Mouse (Mus musculus): ENCODE measurements around the gene Cpd. TPM values are rescaled to one million over a fixed set of nuclear protein-coding genes. Genes with fewer than 3 reads are reported as not detected.

Gene Cpd
- polyA plus RNA-seq, 1 experiment from 2014 or later = 5.9 TPM

DNA sequence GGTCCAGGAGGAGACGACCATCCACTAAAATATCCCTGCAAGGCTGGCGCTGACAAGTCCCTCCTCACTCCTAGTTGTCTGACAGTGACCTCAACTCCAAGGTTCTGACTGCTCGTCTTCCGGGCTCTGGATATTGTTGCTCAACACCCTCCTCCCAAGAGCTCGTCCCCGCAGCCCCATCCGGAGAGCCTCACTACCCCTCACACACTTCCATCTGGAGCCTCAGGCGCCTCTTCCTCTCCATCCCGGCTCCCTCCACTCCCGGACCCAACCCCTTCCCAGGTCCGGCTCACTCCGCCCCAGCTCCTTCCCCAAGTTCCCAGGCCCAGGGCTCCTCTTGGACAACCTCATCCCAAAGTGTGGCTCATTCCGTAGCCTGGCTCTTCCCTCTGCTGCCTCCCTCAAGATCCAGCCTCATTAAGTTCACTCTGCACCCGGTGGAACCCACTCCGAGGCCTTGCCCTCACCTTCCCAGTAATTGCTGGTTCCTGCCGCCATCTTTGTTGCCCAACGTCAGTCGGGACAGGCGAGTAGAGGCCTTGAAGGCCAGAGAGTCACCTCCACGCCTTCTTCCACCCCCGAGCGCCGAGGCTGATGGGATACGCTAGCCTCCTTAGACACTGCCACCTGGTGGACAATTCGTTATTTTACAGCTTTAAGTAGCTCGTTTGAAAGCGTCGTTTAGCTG, 83.6 kb downstream of the Cpd start, which contains the start of gene Gosr1:
Gene Gosr1, minus strand, starts transcription at position 527 of the 688 bp plus-strand sequence.
- peak within 1 kb of the TSS; percentile 94 for H3K27ac ChIP-seq (replicated peaks)
- peak within 1 kb of the TSS; percentile 93 for H3K4me3 ChIP-seq
- H3K9me3 ChIP-seq = no peaks in the 10 kb centered on the region
- peak within 1 kb of the TSS; percentile 81 for H3K4me2 ChIP-seq
- peak within 1 kb of the TSS; percentile 96 for H3K9ac ChIP-seq
- under 1% methylated on average over 28 of the region's 28 CpGs for WGBS
- H3K36me3 ChIP-seq = peaks cover 26% of the 10 kb centered on the region
- peak; percentile 97 for ATAC-seq (ENCODE audit: low read depth)
- H3K27me3 ChIP-seq = peaks cover 5% of the 10 kb centered on the region; the same call in 1 of the 2 replicates
- H3K4me1 ChIP-seq (replicated peaks) = peaks cover 9% of the 10 kb centered on the region

DNA sequence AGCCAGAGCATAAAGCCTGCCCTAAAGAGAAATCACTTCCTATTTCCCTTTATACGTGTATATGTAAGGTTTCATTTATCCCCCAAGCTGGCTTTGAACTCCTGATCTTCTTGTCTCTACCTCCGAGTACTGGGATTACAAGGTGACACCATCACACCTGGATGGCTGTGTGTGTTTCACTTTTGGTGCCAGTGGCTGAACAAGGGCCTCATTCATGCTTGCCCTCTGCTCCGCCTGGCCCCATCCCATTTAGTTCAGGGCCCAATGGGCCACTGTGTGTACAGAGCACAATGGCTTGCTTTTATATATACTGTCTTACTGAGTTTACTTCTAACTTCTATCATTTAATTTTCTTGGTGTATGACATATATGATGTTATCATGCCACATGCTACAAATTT, 94.5 kb downstream of the Cpd start:
- H3K9ac ChIP-seq = no peak overlapping the region
- ATAC-seq (ENCODE audit: low read depth) = no peak
- no peak overlapping the region for H3K4me2 ChIP-seq
- WGBS = 89% methylated on average over 3 of the region's 3 CpGs
- no peaks in the 10 kb centered on the region for H3K27me3 ChIP-seq
- H3K4me1 ChIP-seq (replicated peaks) = no peaks in the 10 kb centered on the region
- H3K9me3 ChIP-seq = no peaks in the 10 kb centered on the region
- no peak overlapping the region for H3K4me3 ChIP-seq
- peaks cover 77% of the 10 kb centered on the region for H3K36me3 ChIP-seq
- no peak overlapping the region for H3K27ac ChIP-seq (replicated peaks)

DNA sequence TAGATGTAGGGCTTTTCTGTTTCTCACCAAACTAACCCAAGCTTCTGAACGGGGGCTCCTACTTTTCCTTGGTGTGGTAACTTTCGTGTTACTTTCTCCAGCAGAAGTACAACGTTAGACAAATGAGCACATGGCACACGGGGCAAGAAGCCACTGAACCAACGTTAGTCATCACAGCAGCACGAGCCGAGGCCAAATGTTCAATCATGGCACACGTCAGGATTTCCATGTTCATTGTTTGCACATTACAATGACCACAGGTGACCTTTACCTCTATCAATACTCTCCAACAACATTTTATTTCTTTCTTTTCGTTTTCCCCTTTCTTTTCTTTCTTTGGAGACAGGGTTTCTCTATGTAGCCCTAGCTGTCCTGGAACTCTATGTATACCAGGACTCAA, 98.0 kb downstream of the Cpd start:
- Histone ChIP-seq H3K9me3 (no peaks in the 10 kb centered on the region), H3K27ac (replicated peaks) (no peak overlapping the region), H3K4me3 (no peak overlapping the region), H3K4me2 (no peak overlapping the region), H3K27me3 (no peaks in the 10 kb centered on the region), H3K4me1 (replicated peaks) (no peaks in the 10 kb centered on the region), H3K9ac (no peak overlapping the region), H3K36me3 (peaks cover 77% of the 10 kb centered on the region)
- no peak for ATAC-seq (ENCODE audit: low read depth)
- 96% methylated on average over 9 of the region's 9 CpGs for WGBS

DNA sequence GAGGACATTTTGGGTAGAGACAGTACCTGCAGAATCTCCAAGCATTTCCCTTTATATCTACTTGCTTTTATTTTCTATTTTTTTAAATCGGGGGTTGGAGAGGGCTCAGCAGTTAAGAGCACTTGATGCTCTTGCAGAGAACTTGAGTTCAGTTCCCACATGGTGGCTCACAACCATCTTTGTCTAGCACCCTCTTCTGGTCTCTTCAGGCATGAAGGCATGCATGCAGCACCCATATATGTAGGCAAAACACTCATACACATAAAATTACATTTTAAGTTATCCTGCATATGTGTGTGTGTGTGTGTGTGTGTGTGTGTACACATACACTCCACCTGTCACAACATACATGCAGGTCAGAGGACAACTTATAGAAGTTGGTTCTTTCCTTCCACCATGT, 100.9 kb downstream of the Cpd start:
- H3K4me3 ChIP-seq = no peak overlapping the region
- peaks cover 66% of the 10 kb centered on the region for H3K36me3 ChIP-seq

DNA sequence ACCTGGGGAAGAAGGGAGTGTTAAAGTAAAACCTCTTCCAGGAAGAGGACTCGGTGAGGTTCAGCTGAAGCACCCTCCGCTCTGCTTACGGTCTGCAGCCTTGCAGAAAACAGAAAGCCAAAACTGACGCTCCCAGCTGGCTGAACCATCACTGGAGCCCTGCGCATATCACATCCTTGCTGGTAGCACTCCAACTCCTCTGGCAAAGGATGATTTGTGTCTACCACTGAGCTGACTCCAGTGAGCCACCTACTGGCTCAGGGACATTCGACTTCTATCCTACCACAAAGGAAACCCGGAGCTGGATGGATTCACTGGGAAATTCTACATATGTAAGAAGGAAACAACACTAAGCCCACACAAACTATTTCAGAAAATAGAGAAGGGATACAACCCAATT, 102.3 kb downstream of the Cpd start:
- Histone ChIP-seq H3K4me3 (no peak overlapping the region), H3K9ac (no peak overlapping the region), H3K36me3 (peaks cover 54% of the 10 kb centered on the region), H3K27ac (replicated peaks) (no peak overlapping the region), H3K4me1 (replicated peaks) (no peaks in the 10 kb centered on the region), H3K27me3 (no peaks in the 10 kb centered on the region), H3K9me3 (no peaks in the 10 kb centered on the region), H3K4me2 (no peak overlapping the region)
- no peak for ATAC-seq (ENCODE audit: low read depth)
- WGBS = 71% methylated on average over 7 of the region's 7 CpGs

More for the DNA sequence above, 100.9 kb downstream of the Cpd start:
- H3K27me3 ChIP-seq = no peaks in the 10 kb centered on the region
- no peaks in the 10 kb centered on the region for H3K9me3 ChIP-seq
- no peak for ATAC-seq (ENCODE audit: low read depth)
- H3K4me2 ChIP-seq = no peak overlapping the region
- no peaks in the 10 kb centered on the region for H3K4me1 ChIP-seq (replicated peaks)
- H3K27ac ChIP-seq (replicated peaks) = no peak overlapping the region
- 93% methylated on average over 1 of the region's 1 CpGs for WGBS
- no peak overlapping the region for H3K9ac ChIP-seq

DNA sequence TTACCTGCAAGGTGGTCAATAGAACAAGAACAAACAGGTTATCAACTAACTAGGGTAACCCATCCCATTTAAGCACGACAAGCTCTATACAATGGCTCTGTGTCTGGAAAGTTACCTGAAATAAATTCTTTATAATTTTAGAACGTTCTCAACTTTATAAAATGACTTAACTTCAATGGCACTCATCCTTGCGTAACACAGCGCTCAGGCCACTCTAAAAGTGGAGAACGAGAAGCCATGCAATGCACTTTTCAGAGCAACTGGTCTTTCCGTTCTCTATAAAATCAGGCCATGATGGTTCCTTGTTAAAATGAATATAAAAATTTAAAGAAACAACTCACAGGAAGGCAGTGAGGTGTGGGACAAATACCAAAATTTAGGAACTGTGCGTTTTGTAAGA, 104.3 kb downstream of the Cpd start:
- Histone ChIP-seq H3K4me3 (no peak overlapping the region), H3K4me2 (no peak overlapping the region), H3K9me3 (no peaks in the 10 kb centered on the region), H3K36me3 (peaks cover 38% of the 10 kb centered on the region), H3K27me3 (no peaks in the 10 kb centered on the region), H3K9ac (no peak overlapping the region), H3K27ac (replicated peaks) (no peak overlapping the region), H3K4me1 (replicated peaks) (no peaks in the 10 kb centered on the region)
- ATAC-seq (ENCODE audit: low read depth) = no peak
- WGBS = 96% methylated on average over 7 of the region's 7 CpGs

DNA sequence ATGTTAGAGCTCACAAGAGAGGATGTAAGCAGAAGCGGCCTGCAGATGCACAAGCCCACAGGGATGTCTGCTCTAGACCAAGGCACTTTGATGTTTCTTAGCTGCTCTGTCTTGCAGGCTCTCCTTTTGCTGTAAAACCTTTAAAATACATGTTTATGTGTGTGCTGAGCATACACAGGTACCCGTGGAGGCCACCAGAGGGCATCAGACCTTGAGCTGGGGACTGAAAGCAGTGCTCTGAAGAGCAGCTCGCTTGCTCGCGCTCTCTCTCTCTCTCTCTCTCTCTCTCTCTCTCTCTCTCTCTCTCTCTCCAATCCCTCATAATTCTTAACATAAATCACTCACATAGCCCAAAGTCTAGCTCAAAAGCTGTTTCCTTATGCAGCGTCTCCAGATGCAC, 107.7 kb downstream of the Cpd start:
- ATAC-seq (ENCODE audit: low read depth) = no peak

DNA sequence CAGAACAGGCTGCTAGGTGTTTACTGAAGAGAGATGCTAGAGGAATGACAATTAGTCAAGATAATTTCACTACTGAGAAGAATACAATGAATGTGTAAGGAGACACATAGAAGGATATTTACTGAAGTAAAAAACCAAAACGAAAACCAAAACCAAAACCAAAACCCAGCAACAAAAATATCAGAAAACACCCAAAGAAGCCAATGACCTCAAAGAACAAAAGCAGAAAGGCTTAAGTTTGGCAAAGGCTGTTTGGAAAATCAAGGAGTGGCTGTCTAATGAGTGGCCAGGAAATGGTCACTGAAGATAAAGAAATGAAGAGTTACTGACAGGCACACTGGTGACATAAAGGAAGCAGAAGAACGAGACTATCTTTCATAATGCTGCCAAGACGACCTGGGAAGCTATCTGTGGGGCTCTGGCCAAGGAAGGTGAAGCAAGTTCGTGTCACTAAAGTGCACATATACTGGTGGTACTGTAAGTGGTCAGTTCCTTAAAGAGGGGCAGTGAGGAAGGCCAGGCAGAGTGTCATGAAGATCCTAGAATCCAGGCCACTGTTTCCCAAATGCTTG, 111.0 kb downstream of the Cpd start:
- no peak overlapping the region for H3K9ac ChIP-seq
- peaks cover 54% of the 10 kb centered on the region for H3K36me3 ChIP-seq
- no peak overlapping the region for H3K4me2 ChIP-seq
- 83% methylated on average over 4 of the region's 4 CpGs for WGBS
- no peaks in the 10 kb centered on the region for H3K27me3 ChIP-seq
- no peak overlapping the region for H3K4me3 ChIP-seq
- no peaks in the 10 kb centered on the region for H3K9me3 ChIP-seq
- H3K27ac ChIP-seq (replicated peaks) = no peak overlapping the region
- ATAC-seq (ENCODE audit: low read depth) = no peak
- peaks cover 7% of the 10 kb centered on the region for H3K4me1 ChIP-seq (replicated peaks)

More for the DNA sequence above, 107.7 kb downstream of the Cpd start:
- Histone ChIP-seq H3K27me3 (no peaks in the 10 kb centered on the region), H3K27ac (replicated peaks) (no peak overlapping the region), H3K4me3 (no peak overlapping the region), H3K9me3 (no peaks in the 10 kb centered on the region), H3K36me3 (peaks cover 39% of the 10 kb centered on the region), H3K9ac (no peak overlapping the region), H3K4me1 (replicated peaks) (peaks cover 7% of the 10 kb centered on the region), H3K4me2 (no peak overlapping the region)
- WGBS = 62% methylated on average over 6 of the region's 6 CpGs

DNA sequence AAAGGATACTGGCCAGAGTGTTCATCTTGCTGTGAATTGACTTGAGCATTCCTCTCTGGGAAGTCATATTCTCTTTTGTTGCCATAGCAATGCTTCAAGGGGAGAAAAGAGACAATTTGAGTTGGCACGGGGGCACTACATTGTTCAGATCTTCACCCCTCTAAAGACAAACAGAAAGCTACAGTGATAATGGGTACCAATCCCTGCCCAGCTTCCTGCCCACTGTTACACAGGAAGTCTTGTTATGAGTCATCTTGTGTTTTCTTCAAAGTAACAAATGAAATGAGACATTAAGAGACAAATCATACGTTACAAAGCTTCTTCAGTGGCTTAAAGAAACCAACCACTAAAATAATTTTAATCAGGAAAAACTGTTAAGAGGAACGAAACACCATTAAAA, 112.3 kb downstream of the Cpd start:
- Histone ChIP-seq H3K36me3 (peaks cover 63% of the 10 kb centered on the region), H3K9me3 (no peaks in the 10 kb centered on the region), H3K4me3 (no peak overlapping the region), H3K27me3 (no peaks in the 10 kb centered on the region), H3K4me2 (no peak overlapping the region), H3K9ac (no peak overlapping the region), H3K27ac (replicated peaks) (no peak overlapping the region), H3K4me1 (replicated peaks) (peaks cover 7% of the 10 kb centered on the region)
- no peak for ATAC-seq (ENCODE audit: low read depth)
- 33% methylated on average over 3 of the region's 3 CpGs for WGBS

DNA sequence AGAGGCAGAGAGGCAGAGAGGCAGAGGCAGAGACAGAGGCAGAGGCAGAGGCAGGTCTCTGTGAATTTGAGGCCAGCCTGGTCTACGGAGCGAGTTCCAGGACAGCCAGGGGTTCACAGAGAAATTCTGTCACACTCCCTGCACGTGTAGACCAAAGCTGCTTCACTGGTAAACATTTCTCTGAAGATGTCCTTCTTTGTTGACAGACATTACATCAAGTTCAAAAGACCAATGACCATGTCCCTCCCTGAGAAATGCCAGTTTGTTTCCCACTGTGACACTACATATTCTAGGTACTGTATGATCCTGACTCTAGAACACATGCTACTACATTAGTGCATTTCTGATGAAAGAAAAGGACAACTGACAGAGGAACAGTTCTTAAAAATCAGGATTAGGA, 116.2 kb downstream of the Cpd start:
- Histone ChIP-seq H3K9ac (no peak overlapping the region), H3K4me3 (no peak overlapping the region), H3K9me3 (no peaks in the 10 kb centered on the region), H3K4me2 (no peak overlapping the region), H3K27me3 (no peaks in the 10 kb centered on the region), H3K36me3 (peaks cover 85% of the 10 kb centered on the region), H3K27ac (replicated peaks) (no peak overlapping the region), H3K4me1 (replicated peaks) (peaks cover 7% of the 10 kb centered on the region)
- WGBS = 87% methylated on average over 3 of the region's 3 CpGs
- no peak for ATAC-seq (ENCODE audit: low read depth)
